Mouse (Mus musculus) testis, adult 2 months (tissue): ENCODE measurements around the gene AU018091. TPM values are rescaled to one million over a fixed set of nuclear protein-coding genes. Genes with fewer than 3 reads are reported as not detected.

Source experiments
- H3K27ac ChIP-seq: fragments of 200-500 bp; 2 replicates; pipeline ENCODE4 v1.5.1; 2012; ENCODE audit warnings: low read depth, low read length; ENCODE audit not compliant: control insufficient read depth, insufficient read depth
- H3K27me3 ChIP-seq: fragments of 200-500 bp; 2 replicates; pipeline ENCODE4 v1.6.1; 2012; ENCODE audit warnings: mild to moderate bottlenecking, low read length, moderate library complexity; ENCODE audit not compliant: control insufficient read depth, insufficient read depth
- H3K36me3 ChIP-seq: fragments of 200-500 bp; 2 replicates; pipeline ENCODE4 v1.6.1; 2012; ENCODE audit warnings: mild to moderate bottlenecking, low read length; ENCODE audit not compliant: control insufficient read depth, insufficient read depth
- H3K4me1 ChIP-seq: fragments of 200-500 bp; 2 replicates; pipeline ENCODE4 v1.6.1; 2012; ENCODE audit warnings: low read length; ENCODE audit not compliant: control insufficient read depth, insufficient read depth
- H3K4me3 ChIP-seq: fragments of 200-500 bp; 2 replicates; pipeline ENCODE4 v1.5.1; 2012; ENCODE audit warnings: low read depth, mild to moderate bottlenecking, low read length, moderate library complexity, mixed read lengths; ENCODE audit not compliant: control insufficient read depth
- CTCF ChIP-seq: fragments of 200-500 bp; IDR thresholded peaks from 2 replicates; pipeline ENCODE4 v1.5.1; 2012; ENCODE audit warnings: low read depth, mild to moderate bottlenecking, inconsistent platforms, low read length, moderate library complexity; ENCODE audit not compliant: control insufficient read depth, insufficient read depth, insufficient replicate concordance
- POLR2A ChIP-seq: fragments of 200-500 bp; IDR thresholded peaks from 2 replicates; pipeline ENCODE4 v1.6.1; 2012; ENCODE audit warnings: low read depth, mild to moderate bottlenecking, inconsistent platforms, low read length, moderate library complexity; ENCODE audit not compliant: control insufficient read depth
- polyA plus RNA-seq: library from polyadenylated mRNA; depleted of rRNA; stranded (reverse); fragments of >200 nt; gene quantifications from 2 replicates; pipeline ENCODE4 v1.2.3, GENCODE M21; 2012

AU018091 gene
- polyA plus RNA-seq, 1 experiment = 3.2 TPM

GRCm38 (mm10) chr7:3210605-3211004 is 41.6 kb upstream of the AU018091 start:
- Histone ChIP-seq H3K27me3 (no peaks in the 10 kb centered on the region), H3K4me3 (no peak overlapping the region), H3K4me1 (no peaks in the 10 kb centered on the region; the same call in 1 of the 2 replicates), H3K27ac (no peak overlapping the region), H3K36me3 (no peaks in the 10 kb centered on the region)
- no peak for TF ChIP-seq POLR2A
- no peak for TF ChIP-seq CTCF

- no peak for TF ChIP-seq POLR2A
- no peak for TF ChIP-seq CTCF
- H3K27ac ChIP-seq = no peak overlapping the region
- H3K27me3 ChIP-seq = no peaks in the 10 kb centered on the region
- no peak overlapping the region for H3K4me3 ChIP-seq
- no peaks in the 10 kb centered on the region for H3K36me3 ChIP-seq
- H3K4me1 ChIP-seq = no peaks in the 10 kb centered on the region; the same call in 1 of the 2 replicates
Observed at GRCm38 (mm10) chr7:3206520-3206919, 37.5 kb upstream of the AU018091 start.

- Histone ChIP-seq H3K4me3 (no peak overlapping the region), H3K4me1 (no peaks in the 10 kb centered on the region; the same call in 1 of the 2 replicates), H3K36me3 (no peaks in the 10 kb centered on the region), H3K27ac (no peak overlapping the region), H3K27me3 (no peaks in the 10 kb centered on the region)
- TF ChIP-seq CTCF (no peak), POLR2A (no peak)
Observed at GRCm38 (mm10) chr7:3204628-3205027, 35.6 kb upstream of the AU018091 start.

- Histone ChIP-seq H3K27ac (no peak overlapping the region), H3K27me3 (no peaks in the 10 kb centered on the region), H3K36me3 (no peaks in the 10 kb centered on the region), H3K4me3 (no peak overlapping the region), H3K4me1 (peaks cover 2% of the 10 kb centered on the region; the same call in 1 of the 2 replicates)
- TF ChIP-seq CTCF = no peak
- no peak for TF ChIP-seq POLR2A
Observed at GRCm38 (mm10) chr7:3203890-3204289, 34.9 kb upstream of the AU018091 start.

- Histone ChIP-seq H3K27ac (no peak overlapping the region), H3K4me3 (no peak overlapping the region), H3K27me3 (no peaks in the 10 kb centered on the region), H3K4me1 (peaks cover 2% of the 10 kb centered on the region; the same call in 1 of the 2 replicates), H3K36me3 (no peaks in the 10 kb centered on the region)
- TF ChIP-seq CTCF (no peak), POLR2A (no peak)
Observed at GRCm38 (mm10) chr7:3201134-3201705, 32.2 kb upstream of the AU018091 start.

- TF ChIP-seq CTCF (peak; percentile 85; the same call in 1 of the 2 replicates), POLR2A (no peak)
- peaks cover 2% of the 10 kb centered on the region; the same call in 1 of the 2 replicates for H3K4me1 ChIP-seq
- no peaks in the 10 kb centered on the region for H3K27me3 ChIP-seq
- H3K4me3 ChIP-seq = no peak overlapping the region
- no peak overlapping the region for H3K27ac ChIP-seq
- no peaks in the 10 kb centered on the region for H3K36me3 ChIP-seq
Observed at GRCm38 (mm10) chr7:3198884-3199283, 29.9 kb upstream of the AU018091 start.

GRCm38 (mm10) chr7:3195850-3196249 is 26.8 kb upstream of the AU018091 start:
- Histone ChIP-seq H3K27ac (no peak overlapping the region), H3K4me1 (peaks cover 2% of the 10 kb centered on the region; the same call in 1 of the 2 replicates), H3K4me3 (no peak overlapping the region), H3K36me3 (no peaks in the 10 kb centered on the region), H3K27me3 (no peaks in the 10 kb centered on the region)
- TF ChIP-seq POLR2A (no peak), CTCF (no peak)
